Mouse (Mus musculus) liver, adult 2 months (tissue): ENCODE measurements around the gene Pianp.
"Not testable (repeated sequence)": the region's sequence is repeated elsewhere in the genome, so short reads cannot be mapped to it uniquely, and the experiment has no call there.

ENCODE experiments used
- CTCF ChIP-seq: fragments of 200-500 bp; IDR thresholded peaks from 2 replicates; pipeline ENCODE4 v1.5.1; 2011; ENCODE audit warnings: low read depth, low read length, control low read depth
- POLR2A ChIP-seq: fragments of 200-500 bp; IDR thresholded peaks from 2 replicates; pipeline ENCODE4 v1.6.1; 2011; ENCODE audit warnings: low read length, control low read depth; ENCODE audit not compliant: insufficient read depth; ENCODE audit errors: extremely low read depth

DNA sequence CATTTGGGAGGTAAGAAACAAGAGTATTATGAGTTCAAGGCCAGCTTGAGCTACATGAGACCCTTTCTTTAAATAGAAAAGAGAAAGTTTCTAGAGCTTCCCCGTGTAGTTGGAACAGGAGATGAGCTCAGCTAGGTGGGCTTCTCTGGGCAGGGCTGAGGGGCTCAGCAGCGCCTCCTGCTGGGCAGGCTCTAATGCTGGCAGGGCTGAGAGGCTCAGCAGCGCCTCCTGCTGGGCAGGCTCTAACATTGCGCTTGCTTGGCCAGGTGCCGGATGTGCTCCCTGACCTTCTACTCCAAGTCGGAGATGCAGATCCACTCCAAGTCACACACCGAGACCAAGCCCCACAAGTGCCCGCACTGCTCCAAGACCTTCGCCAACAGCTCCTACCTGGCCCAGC lies 34.0 kb downstream of the Pianp start:
- peak; percentile 97 for TF ChIP-seq CTCF
- not testable (repeated sequence) for TF ChIP-seq POLR2A
